Mouse (Mus musculus) ES-E14 (cell line): Measurements from ENCODE around the gene Ldlrap1. TPM values are rescaled to one million over a fixed set of nuclear protein-coding genes. Genes with fewer than 3 reads are reported as not detected.
A peak's percentile ranks its signal among the peaks of the same experiment; 100 is the strongest.

Source experiments
- DNase-seq: peaks from one replicate; pipeline ENCODE4 v3.0.0-alpha.2; 2013; ENCODE audit warnings: low read depth, low spot score
- H3K27ac ChIP-seq: 2 replicates; pipeline ENCODE4 v1.5.1; 2012; ENCODE audit warnings: low read depth, mild to moderate bottlenecking, low read length, moderate library complexity, mixed read lengths; ENCODE audit not compliant: poor library complexity, insufficient read depth, severe bottlenecking
- H3K36me3 ChIP-seq: 2 replicates; pipeline ENCODE4 v1.6.1; 2012; ENCODE audit warnings: mild to moderate bottlenecking, low read length, moderate library complexity, mixed read lengths; ENCODE audit not compliant: control insufficient read depth, poor library complexity, insufficient read depth, severe bottlenecking
- H3K4me1 ChIP-seq, 2 experiments: fragments of 150-350 bp in 1 of 2; sonication (generic) in 1 of 2; 2 replicates each; pipeline ENCODE4 v1.6.1; 2012; ENCODE audit warnings: low read length in 2 of 2, mild to moderate bottlenecking in 1 of 2, mixed read lengths in 1 of 2; ENCODE audit not compliant: control insufficient read depth in 2 of 2, insufficient read depth in 2 of 2, poor library complexity in 1 of 2
- H3K4me3 ChIP-seq, 2 experiments: fragments of 150-350 bp in 1 of 2; sonication (generic) in 1 of 2; 2 replicates each; pipeline ENCODE4 v1.5.1; 2012; ENCODE audit warnings: low read length in 2 of 2, low read depth in 1 of 2, mild to moderate bottlenecking in 1 of 2, mixed read lengths in 1 of 2; ENCODE audit not compliant: insufficient read depth in 1 of 2, poor library complexity in 1 of 2, severe bottlenecking in 1 of 2
- H3K9ac ChIP-seq: 2 replicates; pipeline ENCODE4 v1.6.1; 2012; ENCODE audit warnings: low read depth, mild to moderate bottlenecking, low read length, mixed read lengths; ENCODE audit not compliant: poor library complexity, insufficient read depth, severe bottlenecking
- H3K9me3 ChIP-seq: fragments of 150-350 bp; sonication (generic); 2 replicates; pipeline ENCODE4 v1.6.1; 2012; ENCODE audit warnings: low read depth, mild to moderate bottlenecking, low read length; ENCODE audit not compliant: control insufficient read depth, insufficient read depth
- CHD2 ChIP-seq: IDR thresholded peaks from 2 replicates; pipeline ENCODE4 v1.6.1; 2014; ENCODE audit warnings: mild to moderate bottlenecking, low read depth, low read length, inconsistent platforms
- HCFC1 ChIP-seq: IDR thresholded peaks from 2 replicates; pipeline ENCODE4 v1.6.1; 2012; ENCODE audit warnings: low read length, inconsistent platforms, borderline replicate concordance; ENCODE audit not compliant: insufficient read depth
- MAFK ChIP-seq: IDR thresholded peaks from 2 replicates; pipeline ENCODE4 v1.6.1; 2014; ENCODE audit warnings: mild to moderate bottlenecking, low read depth, low read length, inconsistent platforms; ENCODE audit not compliant: insufficient read depth
- ZC3H11A ChIP-seq: IDR thresholded peaks from 2 replicates; pipeline ENCODE4 v1.6.1; 2012; ENCODE audit warnings: low read depth, mild to moderate bottlenecking, inconsistent platforms, low read length, borderline replicate concordance
- ZNF384 ChIP-seq: IDR thresholded peaks from 2 replicates; pipeline ENCODE4 v1.6.1; 2012; ENCODE audit warnings: low read depth, low read length, inconsistent platforms
- in situ Hi-C, 2 experiments: fragments of 600-800 bp; cut with MboI; formaldehyde crosslinking; loops; one replicate each; pipeline ENCODE4 v1.15.1; 2025; ENCODE audit warnings: low sequenced_read_pairs in 2 of 2, inconsistent platforms in 1 of 2; ENCODE audit not compliant: unreplicated experiment in 2 of 2
- total RNA-seq: library from RNA; depleted of rRNA; stranded (reverse); fragments of 300-350 nt; gene quantifications from 2 replicates; pipeline ENCODE4 v1.2.3, GENCODE M21; 2012

The Ldlrap1 gene
- total RNA-seq, 1 experiment: 15.0 TPM

DNA sequence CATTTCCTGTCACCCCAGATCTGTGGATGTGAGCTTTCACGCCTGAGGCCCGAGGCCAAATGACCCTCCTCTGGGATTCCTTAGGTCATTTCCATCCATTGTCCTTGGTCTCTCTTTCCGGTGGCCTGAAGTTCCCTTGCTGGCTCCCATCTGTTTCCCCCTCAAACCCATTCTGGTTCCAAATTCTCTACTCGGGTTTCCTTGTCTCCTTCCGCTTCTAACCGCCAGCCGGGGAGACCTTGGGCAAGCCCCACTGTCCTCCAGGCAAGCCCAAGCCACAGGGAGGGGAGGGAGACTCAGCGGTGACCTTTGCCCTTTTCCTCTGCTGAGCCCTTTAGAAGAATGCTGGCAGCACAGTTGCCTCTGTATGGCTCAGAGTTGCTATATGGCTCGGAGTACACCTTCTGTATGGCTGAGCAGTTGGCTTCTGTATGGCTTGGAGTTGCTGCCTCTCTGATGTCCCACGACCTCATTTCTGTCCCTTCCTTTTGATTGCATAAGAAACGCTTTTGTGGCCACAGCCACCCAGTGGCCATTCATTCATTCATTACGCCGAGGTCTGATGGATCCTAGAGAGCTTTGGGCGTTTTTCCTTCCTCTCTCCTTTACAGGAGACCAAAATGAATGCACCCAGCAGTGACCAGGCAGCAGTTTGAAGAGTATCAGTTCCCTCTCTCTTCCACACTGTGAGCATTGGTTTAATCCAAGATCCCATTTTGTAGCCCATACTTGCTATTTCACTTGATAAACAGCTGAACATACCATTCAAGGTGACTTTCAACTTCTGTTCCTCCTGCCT is 11.5 kb upstream of the Ldlrap1 start:
- no peak for DNase-seq
- Histone ChIP-seq H3K36me3 (no peaks in the 10 kb centered on the region), H3K4me1 (peaks cover 0 to 21% of the 10 kb centered on the region in 2 experiments; a peak in 2 of 4 replicates), H3K9me3 (no peaks in the 10 kb centered on the region), H3K27ac (0 out of 2 replicates have a peak overlapping the region, but pooled peaks have one; percentile 13), H3K4me3 (no peak overlapping the region), H3K9ac (no peak overlapping the region; the same call in 1 of the 2 replicates)
- TF ChIP-seq ZNF384: no peak
- TF ChIP-seq MAFK: no peak
- TF ChIP-seq CHD2: no peak
- TF ChIP-seq ZC3H11A: no peak
- no peak for TF ChIP-seq HCFC1
- in situ Hi-C loops: no loop called here

- Histone ChIP-seq H3K4me3 (no peak overlapping the region), H3K9me3 (no peaks in the 10 kb centered on the region), H3K9ac (no peak overlapping the region), H3K36me3 (no peaks in the 10 kb centered on the region), H3K4me1 (peaks cover 0 to 34% of the 10 kb centered on the region in 2 experiments; a peak in 2 of 4 replicates), H3K27ac (no peak overlapping the region)
- TF ChIP-seq HCFC1: no peak
- TF ChIP-seq CHD2: no peak
- TF ChIP-seq ZC3H11A: no peak
- no peak for TF ChIP-seq ZNF384
- no peak for TF ChIP-seq MAFK
- in situ Hi-C loops: no loop called here
- no peak for DNase-seq
These were observed 8.4 kb upstream of the Ldlrap1 start for GRCm38 (mm10) chr4:134776246-134776645.

- in situ Hi-C loops: no loop called here
- Histone ChIP-seq H3K36me3 (no peaks in the 10 kb centered on the region), H3K4me3 (no peak overlapping the region), H3K4me1 (peaks cover 0 to 33% of the 10 kb centered on the region in 2 experiments; a peak in 2 of 4 replicates), H3K9ac (no peak overlapping the region), H3K9me3 (no peaks in the 10 kb centered on the region), H3K27ac (no peak overlapping the region)
- TF ChIP-seq ZNF384 (no peak), ZC3H11A (no peak), MAFK (no peak), CHD2 (no peak), HCFC1 (no peak)
- no peak for DNase-seq
These were observed 7.6 kb upstream of the Ldlrap1 start for GRCm38 (mm10) chr4:134775234-134775944.

DNA sequence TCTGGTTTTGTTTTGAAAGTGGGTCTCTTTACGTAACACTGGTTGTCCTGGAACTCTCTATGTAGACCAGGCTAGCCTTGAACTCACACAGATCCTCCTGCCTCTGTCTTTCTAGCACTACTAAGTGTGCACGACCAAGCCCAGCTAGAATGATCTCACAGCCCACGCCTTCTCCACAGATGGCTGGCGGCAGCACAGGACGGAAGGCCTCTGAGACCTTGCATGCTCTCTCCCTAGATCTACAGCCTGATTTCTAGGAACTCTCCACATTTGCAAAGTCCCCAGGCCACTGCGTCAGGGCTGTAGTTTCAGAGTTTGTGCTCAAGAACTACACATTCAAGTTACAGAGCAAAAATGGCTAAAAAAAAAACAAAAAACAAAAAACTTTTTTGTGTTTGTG is 6.3 kb upstream of the Ldlrap1 start:
- Histone ChIP-seq H3K9ac (no peak overlapping the region), H3K9me3 (no peaks in the 10 kb centered on the region), H3K4me1 (peaks cover 0 to 22% of the 10 kb centered on the region in 2 experiments; a peak in 2 of 4 replicates), H3K27ac (no peak overlapping the region), H3K4me3 (no peak overlapping the region), H3K36me3 (no peaks in the 10 kb centered on the region)
- DNase-seq: no peak
- no peak for TF ChIP-seq ZC3H11A
- no peak for TF ChIP-seq HCFC1
- no peak for TF ChIP-seq ZNF384
- TF ChIP-seq CHD2: no peak
- no peak for TF ChIP-seq MAFK
- in situ Hi-C loops: no loop called here
